Mouse (Mus musculus): ENCODE measurements around the gene Gramd4.
A peak's percentile ranks its signal among the peaks of the same experiment; 100 is the strongest.

Gene Gramd4

DNA sequence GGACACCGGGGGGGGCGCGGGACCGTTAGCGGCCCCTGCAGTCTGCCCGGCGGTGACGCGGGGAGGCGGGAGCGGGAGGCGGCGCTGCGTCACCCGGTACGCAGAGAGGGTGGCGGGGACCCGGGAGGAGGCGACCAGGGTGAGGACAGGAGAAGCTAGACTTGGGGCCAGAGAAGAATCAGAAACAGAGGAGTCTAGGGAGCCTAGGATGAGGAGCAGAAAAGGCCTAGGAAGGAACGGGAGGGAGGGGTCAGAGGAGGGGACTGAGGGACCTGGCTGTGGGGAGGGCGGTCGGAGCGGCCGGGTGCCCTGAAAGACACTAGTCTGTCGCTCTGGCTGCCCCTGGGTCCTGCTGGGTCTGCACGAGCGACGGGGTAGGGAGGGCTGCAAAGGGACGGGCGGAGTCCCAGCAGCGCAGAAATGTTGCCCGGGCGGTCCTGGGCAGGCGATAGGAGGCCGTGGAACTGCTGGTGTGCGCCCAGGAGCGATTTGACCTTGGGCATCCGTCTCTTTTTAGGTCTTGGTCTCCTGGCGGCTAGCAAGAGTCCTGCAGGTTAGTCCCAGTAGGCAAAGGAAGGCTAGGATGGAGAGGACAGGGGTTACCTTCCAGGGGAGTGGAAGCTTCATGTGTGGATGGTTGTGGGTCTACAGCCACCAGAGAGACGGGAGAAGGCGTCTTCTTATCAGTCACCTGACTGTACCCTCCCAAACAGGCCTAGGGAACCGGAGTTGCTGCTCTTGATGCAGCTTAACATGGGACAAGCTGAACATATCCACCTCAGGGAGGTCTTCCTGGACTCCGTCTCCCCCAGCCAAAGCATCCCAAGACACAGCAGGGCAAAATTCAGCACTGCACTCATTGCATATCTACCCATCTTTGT is 128.4 kb downstream of the Gramd4 start, which contains the start of gene Cerk:
TSS of gene Cerk (minus strand) at position 453 of the 881 bp plus-strand sequence.
- peak; percentile 87 for DNase-seq

- DNase-seq, result peak; percentile 41
Measured at GRCm38 (mm10) chr15:86186686-86187085, 129.2 kb downstream of the Gramd4 start.
